Mouse (Mus musculus) MEL-GATA-1-ER (cell line): Measurements from ENCODE around the gene Etv6.

ENCODE experiments used
- DNase-seq: peaks from one replicate; pipeline ENCODE4 v3.0.0-alpha.2; 2012; ENCODE audit warnings: low read depth; ENCODE audit errors: extremely low read depth

Gene Etv6

GRCm38 (mm10) chr6:134140718-134141615, 105.5 kb downstream of the Etv6 start:
- peak; percentile 6 for DNase-seq

- DNase-seq = no peak
Observed at GRCm38 (mm10) chr6:134141616-134142165, 106.2 kb downstream of the Etv6 start.

- no peak for DNase-seq
Observed at GRCm38 (mm10) chr6:134142700-134143099, 107.2 kb downstream of the Etv6 start.

GRCm38 (mm10) chr6:134143649-134144097, 108.2 kb downstream of the Etv6 start:
- DNase-seq = no peak

- no peak for DNase-seq
Observed at GRCm38 (mm10) chr6:134144231-134145130, 109.0 kb downstream of the Etv6 start.

- no peak for DNase-seq
Observed at GRCm38 (mm10) chr6:134147596-134148442, 112.3 kb downstream of the Etv6 start.

- no peak for DNase-seq
Observed at GRCm38 (mm10) chr6:134148443-134148942, 113.0 kb downstream of the Etv6 start.

- DNase-seq = no peak
Observed at GRCm38 (mm10) chr6:134149606-134150005, 114.1 kb downstream of the Etv6 start.

GRCm38 (mm10) chr6:134151022-134151680, 115.7 kb downstream of the Etv6 start:
- no peak for DNase-seq

- no peak for DNase-seq
Observed at GRCm38 (mm10) chr6:134151853-134152505, 116.5 kb downstream of the Etv6 start.

GRCm38 (mm10) chr6:134152539-134152938, 117.0 kb downstream of the Etv6 start:
- DNase-seq = no peak

GRCm38 (mm10) chr6:134154746-134155145, 119.2 kb downstream of the Etv6 start:
- no peak for DNase-seq

GRCm38 (mm10) chr6:134155900-134156623, 120.6 kb downstream of the Etv6 start:
- DNase-seq = no peak

GRCm38 (mm10) chr6:134157533-134158115, 122.1 kb downstream of the Etv6 start:
- no peak for DNase-seq

- DNase-seq = no peak
Observed at GRCm38 (mm10) chr6:134158201-134158600, 122.7 kb downstream of the Etv6 start.

- no peak for DNase-seq
Observed at GRCm38 (mm10) chr6:134159672-134160071, 124.2 kb downstream of the Etv6 start.

- no peak for DNase-seq
Observed at GRCm38 (mm10) chr6:134161040-134161439, 125.5 kb downstream of the Etv6 start.

GRCm38 (mm10) chr6:134163346-134163745, 127.8 kb downstream of the Etv6 start:
- no peak for DNase-seq
